Mouse (Mus musculus): ENCODE results near the gene Fbxo31.

DNA sequence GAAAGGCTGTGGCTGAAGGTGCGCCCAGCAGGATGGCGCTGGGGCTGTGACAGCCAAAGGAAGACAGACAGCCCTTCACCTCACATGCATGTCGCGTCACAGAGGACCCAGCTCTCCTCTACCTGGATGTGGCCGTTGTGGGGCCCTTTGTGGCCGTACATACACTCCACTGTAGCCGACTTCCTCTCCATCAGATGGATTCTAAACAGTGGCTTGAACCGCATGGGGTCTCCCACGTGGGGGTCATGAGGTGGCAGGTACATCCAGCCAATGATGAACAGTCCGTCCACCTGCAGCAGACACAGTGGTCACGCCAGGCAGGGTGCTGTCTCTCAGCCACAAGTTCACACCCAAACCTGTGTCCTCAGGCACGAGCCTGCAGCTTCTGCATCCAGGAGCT is 18.8 kb downstream of the Fbxo31 start:
- TF ChIP-seq CTCF (conservative IDR thresholded peaks at IDR 0.05; ENCODE audit: insufficient read depth, insufficient read length, low read depth, low read length), result no peak
- no peak for TF ChIP-seq POLR2A (IDR thresholded peaks at IDR 0.05; ENCODE audit: low read depth, low read length)
